Mouse (Mus musculus) gonadal fat pad, adult 2 months (tissue): Measurements from ENCODE around the gene Gckr. TPM values are rescaled to one million over a fixed set of nuclear protein-coding genes. Genes with fewer than 3 reads are reported as not detected.

ENCODE experiments used
- DNase-seq: peaks from one replicate; pipeline ENCODE4 v3.0.0-alpha.2; 2012; ENCODE audit warnings: low read depth
- polyA plus RNA-seq: library from polyadenylated mRNA; depleted of rRNA; stranded (reverse); fragments of >200 nt; gene quantifications from 2 replicates; pipeline ENCODE4 v1.2.3, GENCODE M21; 2012; rRNA removed

Gckr gene
- 0.23 and 0.53 TPM in 2 replicates for polyA plus RNA-seq

DNA sequence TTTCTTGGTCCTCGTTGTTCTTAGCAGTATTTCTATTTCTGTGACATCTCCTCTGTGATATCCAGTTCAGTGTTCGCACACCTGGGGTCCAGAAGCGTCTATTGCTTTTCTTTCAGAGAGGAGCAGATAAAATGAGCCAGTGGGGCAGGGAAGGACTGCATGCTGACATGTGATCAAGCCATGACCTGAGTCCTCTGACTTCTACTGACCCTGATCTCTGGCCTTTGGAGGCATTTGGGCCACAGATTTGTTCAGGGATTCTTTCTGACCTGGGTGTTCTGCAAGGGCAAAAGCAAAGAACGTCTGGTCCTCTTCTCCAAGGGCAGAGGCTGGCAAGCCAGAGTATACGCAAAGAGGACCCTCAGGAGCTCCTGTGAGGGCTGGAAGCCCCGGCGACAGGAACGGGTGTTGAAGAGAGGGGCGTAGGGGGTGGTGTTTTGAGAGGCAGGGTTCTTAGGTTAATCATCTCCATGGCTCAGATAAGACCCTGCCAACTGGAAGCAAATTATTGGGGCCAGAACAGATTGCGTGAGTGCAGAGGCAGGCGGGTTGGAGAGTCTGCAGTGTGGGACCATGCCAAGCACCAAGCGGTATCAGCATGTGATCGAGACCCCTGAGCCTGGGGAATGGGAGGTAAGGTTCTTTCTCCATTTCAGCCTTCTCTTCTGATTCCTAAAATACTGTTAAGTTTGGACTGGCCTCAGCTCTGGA, at the start of gene Gckr:
Gckr (plus strand) TSS at position 397 of the 711 bp plus-strand sequence.
- DNase-seq, result no peak

- no peak for DNase-seq
Measured at GRCm38 (mm10) chr5:31250716-31251115, 46.5 kb upstream of the Gckr start.

DNA sequence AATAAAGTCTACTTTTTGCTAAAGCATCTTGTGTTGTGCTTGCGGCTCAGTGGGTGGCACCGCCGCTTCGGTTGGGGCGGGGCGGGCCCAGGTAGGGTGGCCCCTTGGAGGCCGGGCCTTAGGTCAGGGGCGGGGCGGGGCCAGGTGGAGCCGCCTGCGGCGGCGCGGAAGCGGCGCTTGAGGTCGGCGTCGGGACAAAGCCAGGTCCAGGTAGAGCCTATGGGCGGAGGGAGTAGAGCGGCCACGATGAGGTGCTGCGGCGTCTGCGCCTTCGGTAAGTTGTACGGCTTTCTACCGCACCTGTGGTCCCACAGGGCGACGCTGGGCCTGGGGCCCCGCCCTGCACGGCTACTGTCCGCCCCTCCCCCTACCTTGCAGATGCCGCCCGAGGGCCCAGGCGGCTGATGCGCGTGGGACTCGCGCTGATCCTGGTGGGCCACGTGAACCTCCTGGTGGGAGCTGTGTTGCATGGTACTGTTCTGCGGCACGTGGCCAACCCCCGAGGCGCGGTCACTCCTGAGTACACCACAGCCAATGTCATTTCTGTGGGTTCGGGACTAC, 45.6 kb upstream of the Gckr start, which contains the start of gene Krtcap3:
Krtcap3 (plus strand) TSS at position 151 of the 561 bp plus-strand sequence.
- no peak for DNase-seq

GRCm38 (mm10) chr5:31252151-31252550, 45.1 kb upstream of the Gckr start:
- DNase-seq, result no peak

DNA sequence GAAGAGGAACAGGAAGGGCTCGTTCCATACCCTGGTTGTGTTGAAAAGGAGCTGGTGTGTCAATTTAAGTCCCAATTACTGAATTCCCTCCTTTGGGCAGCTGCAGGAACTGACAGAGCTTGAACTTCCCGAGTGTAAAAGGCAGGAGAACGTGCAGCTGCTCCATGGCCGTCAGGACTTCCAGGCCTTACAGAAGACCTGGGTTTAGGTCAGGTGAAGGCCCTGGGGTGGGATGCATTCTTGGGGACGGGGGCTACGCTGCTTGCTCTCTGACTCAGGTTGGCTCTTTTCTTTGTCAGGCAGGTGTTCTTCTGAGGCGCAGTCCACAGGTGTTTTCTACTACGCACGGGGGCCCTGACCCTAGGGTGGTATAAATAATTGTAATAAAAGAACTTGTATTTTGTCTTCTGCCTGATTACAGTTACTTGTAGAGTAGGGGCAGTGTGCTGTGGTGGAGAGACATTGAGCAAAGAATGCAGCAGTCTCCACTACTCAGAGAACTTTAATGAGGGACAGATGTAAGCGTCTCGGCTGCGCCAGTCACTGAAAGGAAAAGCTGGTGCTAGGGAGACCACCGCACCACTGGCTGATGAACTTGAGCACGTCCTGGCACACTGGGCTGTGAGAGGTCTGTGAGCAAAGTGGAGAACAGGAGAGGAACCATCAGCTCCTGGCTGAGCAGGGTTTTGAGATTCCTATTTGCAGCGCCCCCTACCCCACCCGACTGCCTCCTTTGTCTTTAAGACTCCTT, 44.3 kb upstream of the Gckr start:
- DNase-seq, result no peak

DNA sequence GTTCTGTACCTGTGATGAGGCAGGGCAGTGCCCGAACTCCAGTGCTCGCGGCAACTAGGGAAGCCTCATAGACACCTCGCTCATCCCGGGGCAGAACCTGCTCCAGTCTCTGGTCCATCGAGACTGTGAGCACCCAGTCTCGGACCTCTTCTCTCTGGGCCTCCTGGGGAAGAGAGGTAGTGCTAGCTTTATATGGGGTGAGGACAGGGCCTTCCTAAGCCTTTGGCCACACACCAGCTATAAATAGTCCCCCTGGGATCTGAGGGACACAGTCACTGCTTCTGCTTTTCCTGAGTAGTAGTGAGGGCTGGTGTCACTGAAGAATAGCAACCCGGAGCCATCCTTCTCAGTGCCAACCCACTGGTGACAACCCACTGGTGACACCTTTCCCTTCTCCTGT, 43.4 kb upstream of the Gckr start:
- no peak for DNase-seq

DNA sequence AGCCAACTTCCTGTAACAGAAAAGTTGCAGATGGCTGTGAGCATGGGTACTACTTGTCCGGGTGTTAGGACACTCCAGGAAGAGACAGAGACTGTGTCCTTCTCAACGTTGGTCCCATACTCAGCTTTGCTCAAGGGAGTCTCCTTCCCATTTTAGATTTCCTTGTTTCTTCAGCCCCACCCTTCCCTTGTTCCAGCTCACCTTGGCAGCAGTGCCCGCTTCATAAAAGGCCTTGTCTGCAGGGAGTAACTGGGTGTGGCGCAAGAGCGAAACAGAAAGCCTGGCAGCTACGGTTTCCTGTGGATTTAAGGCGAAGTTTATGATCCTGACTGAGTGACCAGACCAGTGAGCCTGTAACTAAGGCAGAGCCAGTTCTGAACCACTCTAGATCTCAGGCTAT, 42.8 kb upstream of the Gckr start:
- peak; percentile 57 for DNase-seq

DNA sequence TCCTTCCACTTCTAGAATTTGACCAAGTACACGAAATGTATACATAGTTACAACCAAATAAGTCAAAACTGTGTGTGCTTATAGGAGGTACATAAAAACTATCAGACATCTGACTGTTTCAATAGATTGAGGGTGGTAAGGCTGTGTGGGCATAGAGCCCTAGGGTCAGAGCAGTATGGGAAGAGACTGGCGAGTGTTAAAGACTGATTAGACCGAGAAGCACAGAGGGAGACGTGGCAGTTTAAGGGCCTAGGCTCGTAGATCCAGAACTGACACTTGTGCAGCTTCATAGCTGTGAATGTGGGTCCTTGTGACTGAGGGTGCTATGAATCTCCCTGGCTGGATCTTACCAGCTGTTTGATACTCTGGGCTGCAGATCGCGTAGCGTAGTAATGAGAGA, 42.3 kb upstream of the Gckr start:
- DNase-seq, result no peak

- DNase-seq, result no peak
Measured at GRCm38 (mm10) chr5:31255381-31255780, 41.9 kb upstream of the Gckr start.

DNA sequence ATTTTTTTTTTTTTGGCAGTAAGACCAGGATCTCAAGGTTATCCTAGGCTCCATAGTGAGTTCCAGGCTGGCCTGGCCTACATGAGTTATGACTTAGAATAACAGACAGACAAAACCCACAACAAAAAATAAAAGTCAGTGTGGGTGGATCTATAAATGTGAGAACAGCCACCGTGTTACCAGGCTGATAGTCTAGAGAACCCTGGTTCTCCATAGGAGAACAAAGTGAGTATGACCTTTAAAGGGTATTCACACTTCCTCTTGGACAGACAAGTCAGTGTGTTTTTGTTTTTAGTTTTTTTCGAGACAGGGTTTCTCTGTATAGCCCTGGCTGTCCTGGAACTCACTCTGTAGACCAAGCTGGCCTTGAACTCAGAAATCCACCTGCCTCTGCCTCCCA, 41.3 kb upstream of the Gckr start:
- no peak for DNase-seq

GRCm38 (mm10) chr5:31257616-31258015, 39.6 kb upstream of the Gckr start:
- DNase-seq, result no peak

- no peak for DNase-seq
Measured at GRCm38 (mm10) chr5:31266101-31266500, 31.1 kb upstream of the Gckr start.

DNA sequence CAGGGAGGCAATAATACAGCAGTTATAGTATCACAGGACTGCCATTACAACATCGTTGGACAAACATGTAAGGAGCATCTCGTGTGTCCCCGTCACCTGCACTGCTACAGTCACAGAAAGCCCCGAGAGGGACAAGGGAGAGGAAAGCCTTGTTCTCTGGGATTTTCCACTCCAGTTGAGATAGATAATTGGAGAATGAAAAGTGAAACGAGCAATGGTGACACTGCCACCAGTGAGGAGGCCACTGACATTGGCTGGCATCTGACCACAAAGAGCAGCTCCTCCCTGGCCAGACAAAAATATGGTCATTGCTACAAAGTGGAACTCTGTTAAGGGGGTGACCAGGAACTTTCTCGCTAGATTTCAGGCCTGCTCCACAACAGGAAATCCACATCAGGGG, 29.6 kb upstream of the Gckr start:
- DNase-seq, result no peak

DNA sequence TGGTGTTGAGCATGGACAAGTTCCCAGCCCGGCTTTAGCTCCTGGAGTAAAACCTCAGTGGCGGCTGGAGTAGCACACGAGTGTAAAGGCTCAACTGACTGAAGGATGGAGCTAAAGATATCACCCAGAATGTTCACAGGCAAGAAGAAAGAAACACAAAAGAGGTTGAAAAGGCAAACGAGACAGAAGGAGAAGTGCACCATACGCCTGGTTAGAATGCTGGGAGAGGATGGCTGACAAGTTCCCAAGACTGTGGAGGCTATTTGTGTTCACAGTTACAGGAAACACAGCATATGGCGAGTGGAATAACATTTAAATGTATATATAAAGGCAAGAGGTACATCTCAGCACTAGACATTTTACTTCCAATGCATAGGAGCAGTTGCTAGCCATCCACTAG, 24.2 kb upstream of the Gckr start:
- no peak for DNase-seq

GRCm38 (mm10) chr5:31279245-31279988, 17.8 kb upstream of the Gckr start:
- no peak for DNase-seq

- DNase-seq, result no peak
Measured at GRCm38 (mm10) chr5:31288225-31288624, 9.0 kb upstream of the Gckr start.

DNA sequence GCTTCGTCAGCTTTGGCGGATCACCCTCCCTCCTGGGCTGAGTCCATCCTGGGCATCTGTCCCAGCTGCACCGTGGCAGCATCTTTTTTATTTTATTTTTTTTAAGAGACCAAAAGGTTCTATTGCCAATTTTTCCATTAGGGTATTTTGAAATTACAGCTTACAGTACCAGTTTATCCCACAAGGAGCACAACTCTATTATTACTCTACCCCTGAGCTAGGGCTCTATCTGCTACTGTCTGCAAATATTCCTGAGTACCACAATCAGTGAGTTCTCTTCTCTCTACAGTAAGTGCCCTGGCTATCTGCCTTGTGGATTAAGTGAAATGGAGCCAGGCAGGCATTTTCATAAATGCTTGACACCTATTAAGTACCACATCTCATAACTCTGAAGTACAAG, 8.6 kb upstream of the Gckr start:
- no peak for DNase-seq

DNA sequence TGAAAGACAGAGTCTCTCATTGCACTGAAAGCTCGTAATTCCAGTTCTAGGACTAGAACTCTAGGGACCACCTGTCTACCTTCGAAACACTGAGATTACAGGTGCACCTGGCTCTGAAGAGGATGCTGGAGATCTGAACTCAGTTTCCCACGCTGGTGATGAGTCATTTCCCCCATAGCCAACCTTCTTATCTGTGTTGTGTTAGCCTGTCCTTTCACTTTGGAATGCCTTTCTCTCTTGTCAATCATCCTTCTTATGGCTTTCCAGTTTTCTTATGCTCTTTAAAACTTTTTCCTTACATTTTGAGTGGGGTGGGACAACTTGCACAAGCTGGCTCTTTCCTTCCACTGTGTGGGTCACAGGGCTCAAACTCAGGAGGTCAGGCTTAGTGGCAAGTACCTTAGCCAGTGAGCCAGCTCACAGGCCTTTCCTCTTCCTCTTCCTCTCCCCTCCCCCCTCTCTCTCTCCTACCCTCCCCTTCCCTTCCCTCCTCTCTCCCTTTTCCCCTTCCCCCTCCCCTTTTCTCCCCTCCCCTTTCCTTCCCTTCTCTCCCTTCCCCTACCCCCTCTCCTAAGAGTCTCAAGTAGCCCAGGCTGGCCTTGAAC, 7.5 kb upstream of the Gckr start:
- no peak for DNase-seq

GRCm38 (mm10) chr5:31290521-31291360, 6.5 kb upstream of the Gckr start, which contains the start of gene Ift172:
TSS of gene Ift172 (minus strand) at chr5:31291116.
- DNase-seq, result peak; percentile 91

GRCm38 (mm10) chr5:31291361-31291688, 5.9 kb upstream of the Gckr start:
- no peak for DNase-seq
